Mouse (Mus musculus) hindbrain, embryonic 11.5 days (tissue): ENCODE data around the gene Dlg4. TPM values are rescaled to one million over a fixed set of nuclear protein-coding genes. Genes with fewer than 3 reads are reported as not detected.
"Not testable (repeated sequence)": the region's sequence is repeated elsewhere in the genome, so short reads cannot be mapped to it uniquely, and the experiment has no call there.

Experiments used
- ATAC-seq: fragments of 200-750 bp; cut with Nextera tagmentation; 2 replicates; pipeline ENCODE4 v1.8.0; 2017; ENCODE audit warnings: mild to moderate bottlenecking, moderate TSS enrichment, moderate library complexity; ENCODE audit not compliant: low FRiP score
- DNase-seq: peaks from one replicate; pipeline ENCODE4 v3.0.0-alpha.2; 2015; ENCODE audit warnings: low spot score
- H3K27ac ChIP-seq: fragments of 300-500 bp; sonication (generic); 2 replicates; pipeline ENCODE4 v1.5.1; 2014; ENCODE audit warnings: mild to moderate bottlenecking, low read depth, low read length
- H3K27me3 ChIP-seq: fragments of 300-500 bp; sonication (generic); 2 replicates; pipeline ENCODE4 v1.6.1; 2014; ENCODE audit warnings: mild to moderate bottlenecking, low read length, moderate library complexity, mixed read lengths; ENCODE audit not compliant: control insufficient read depth, insufficient read depth
- H3K36me3 ChIP-seq: fragments of 300-500 bp; sonication (generic); 2 replicates; pipeline ENCODE4 v1.6.1; 2014; ENCODE audit warnings: mild to moderate bottlenecking, low read length, moderate library complexity, mixed read lengths; ENCODE audit not compliant: control insufficient read depth, insufficient read depth
- H3K4me1 ChIP-seq: fragments of 300-500 bp; sonication (generic); replicated peaks from 2 replicates; pipeline ENCODE4 v1.6.1; 2014; ENCODE audit warnings: low read length, mixed read lengths; ENCODE audit not compliant: control insufficient read depth, insufficient read depth
- H3K4me2 ChIP-seq: fragments of 300-500 bp; sonication (generic); replicated peaks from 2 replicates; pipeline ENCODE4 v1.6.1; 2014; ENCODE audit warnings: mild to moderate bottlenecking, low read depth, low read length
- H3K4me3 ChIP-seq: fragments of 300-500 bp; sonication (generic); 2 replicates; pipeline ENCODE4 v1.5.1; 2014; ENCODE audit warnings: low read depth, low read length
- H3K9ac ChIP-seq: fragments of 300-500 bp; sonication (generic); 2 replicates; pipeline ENCODE4 v1.6.1; 2014; ENCODE audit warnings: low read depth, low read length
- H3K9me3 ChIP-seq: fragments of 300-500 bp; sonication (generic); 2 replicates; pipeline ENCODE4 v1.6.1; 2016; ENCODE audit warnings: low read length; ENCODE audit not compliant: control insufficient read depth
- WGBS: fragments of 180-500 bp; shearing (Covaris S2); extraction: QIAGEN DNeasy Blood & Tissue Kit; methylation state at CpG from one replicate; pipeline ENCODE4 v1.1.7; 2014; 5-methylcytosine and 5-hydroxymethylcytosine counted together
- polyA plus RNA-seq: library from polyadenylated mRNA; unstranded; fragments of >200 nt; fragmentation: Nextera tagmentation; extraction: Ambion mirVana; gene quantifications from 2 replicates; pipeline ENCODE4 v1.2.1, GENCODE M21; 2014

Dlg4 gene
- polyA plus RNA-seq, 1 experiment from 2014 or later: 18.7 TPM

GRCm38 (mm10) chr11:70012931-70013330 is 3.8 kb upstream of the Dlg4 start:
- WGBS: 94% methylated on average over 9 of the region's 9 CpGs
- Histone ChIP-seq H3K27me3 (no peaks in the 10 kb centered on the region), H3K36me3 (peaks cover 18% of the 10 kb centered on the region), H3K27ac (no peak overlapping the region), H3K4me2 (no peak overlapping the region), H3K9ac (no peak overlapping the region), H3K4me3 (no peak overlapping the region), H3K9me3 (no peaks in the 10 kb centered on the region), H3K4me1 (peaks cover 11% of the 10 kb centered on the region)
- DNase-seq (no peak), ATAC-seq (no peak)

DNA sequence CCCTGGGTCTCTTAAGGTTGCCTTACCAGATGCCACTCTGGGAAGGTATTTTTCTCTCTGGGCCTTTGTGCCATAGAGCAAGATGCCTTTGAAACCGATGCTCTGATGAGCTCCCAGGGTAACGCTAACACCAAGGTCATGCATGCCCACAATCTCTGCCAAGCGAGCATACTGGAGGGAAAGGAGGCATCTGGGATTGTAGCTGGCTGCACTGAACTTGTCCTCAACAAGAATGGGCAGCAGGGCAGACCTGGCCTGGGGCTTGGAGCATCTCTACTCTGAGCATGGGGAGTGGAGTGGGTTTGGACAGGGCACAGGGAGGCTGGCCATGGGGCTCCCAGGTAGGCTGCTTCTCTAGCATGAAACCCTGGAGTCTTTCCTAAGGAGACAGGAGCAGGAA is 3.3 kb upstream of the Dlg4 start:
- no peaks in the 10 kb centered on the region for H3K9me3 ChIP-seq
- H3K9ac ChIP-seq: no peak overlapping the region
- peaks cover 18% of the 10 kb centered on the region for H3K36me3 ChIP-seq
- H3K4me3 ChIP-seq: no peak overlapping the region
- ATAC-seq (no peak), DNase-seq (no peak)
- H3K4me1 ChIP-seq: peaks cover 11% of the 10 kb centered on the region
- no peak overlapping the region for H3K4me2 ChIP-seq
- no peak overlapping the region for H3K27ac ChIP-seq
- WGBS: 86% methylated on average over 3 of the region's 3 CpGs
- no peaks in the 10 kb centered on the region for H3K27me3 ChIP-seq

- no peaks in the 10 kb centered on the region for H3K27me3 ChIP-seq
- peaks cover 11% of the 10 kb centered on the region for H3K4me1 ChIP-seq
- H3K4me3 ChIP-seq: no peak overlapping the region
- DNase-seq (no peak), ATAC-seq (no peak)
- 59% methylated on average over 5 of the region's 5 CpGs for WGBS
- no peaks in the 10 kb centered on the region for H3K9me3 ChIP-seq
- no peak overlapping the region for H3K27ac ChIP-seq
- H3K36me3 ChIP-seq: peaks cover 12% of the 10 kb centered on the region
- H3K4me2 ChIP-seq: no peak overlapping the region
- no peak overlapping the region for H3K9ac ChIP-seq
These were observed 2.7 kb upstream of the Dlg4 start for GRCm38 (mm10) chr11:70014051-70014450.

GRCm38 (mm10) chr11:70014880-70015558 is 1.7 kb upstream of the Dlg4 start, which contains the start of gene Acadvl:
TSS of gene Acadvl (minus strand) at chr11:70015411.
- ATAC-seq (peak; percentile 77), DNase-seq (peak; percentile 90)
- Histone ChIP-seq H3K4me2 (peak within 1 kb of the TSS; percentile 51), H3K9ac (peak within 1 kb of the TSS; percentile 45), H3K27me3 (no peaks in the 10 kb centered on the region), H3K36me3 (peaks cover 10% of the 10 kb centered on the region), H3K27ac (peak within 1 kb of the TSS; percentile 31; the same call in 1 of the 2 replicates), H3K4me3 (peak within 1 kb of the TSS; percentile 41), H3K4me1 (peaks cover 11% of the 10 kb centered on the region), H3K9me3 (no peaks in the 10 kb centered on the region)
- WGBS: 1% methylated on average over 35 of the region's 35 CpGs

- Histone ChIP-seq H3K27ac (no peak overlapping the region), H3K4me2 (no peak overlapping the region), H3K9me3 (no peaks in the 10 kb centered on the region), H3K4me3 (no peak overlapping the region), H3K27me3 (no peaks in the 10 kb centered on the region), H3K4me1 (peaks cover 15% of the 10 kb centered on the region), H3K9ac (no peak overlapping the region), H3K36me3 (peaks cover 10% of the 10 kb centered on the region)
- ATAC-seq (no peak), DNase-seq (no peak)
- WGBS: 68% methylated on average over 6 of the region's 6 CpGs
These were observed 1.1 kb upstream of the Dlg4 start for GRCm38 (mm10) chr11:70015677-70016076.

- not testable (repeated sequence) for H3K4me3 ChIP-seq, H3K27ac ChIP-seq, H3K9ac ChIP-seq, H3K9me3 ChIP-seq, ATAC-seq, H3K36me3 ChIP-seq, DNase-seq, H3K4me2 ChIP-seq, H3K27me3 ChIP-seq
- WGBS: 83% methylated on average over 2 of the region's 2 CpGs
- peaks cover 15% of the 10 kb centered on the region for H3K4me1 ChIP-seq
These were observed 565 bp upstream of the Dlg4 start for GRCm38 (mm10) chr11:70016177-70016576.

- peak overlapping the region; percentile 81; the same call in 1 of the 2 replicates for H3K9ac ChIP-seq
- peak overlapping the region; percentile 82 for H3K4me2 ChIP-seq
- 0 out of 2 replicates have a peak, but pooled peaks cover 3% of the 10 kb centered on the region for H3K36me3 ChIP-seq
- ATAC-seq: no peak
- DNase-seq: no peak
- H3K4me1 ChIP-seq: peaks cover 15% of the 10 kb centered on the region
- H3K4me3 ChIP-seq: no peak overlapping the region; the same call in 1 of the 2 replicates
- WGBS: 49% methylated on average over 7 of the region's 7 CpGs
- H3K27ac ChIP-seq: 0 out of 2 replicates have a peak overlapping the region, but pooled peaks have one; percentile 24
- no peaks in the 10 kb centered on the region for H3K27me3 ChIP-seq
- no peaks in the 10 kb centered on the region for H3K9me3 ChIP-seq
These were observed 541 bp downstream of the Dlg4 start for GRCm38 (mm10) chr11:70017199-70017767.

- peak overlapping the region; percentile 51 for H3K4me3 ChIP-seq
These were observed 1.6 kb downstream of the Dlg4 start for GRCm38 (mm10) chr11:70018131-70018990.

More at GRCm38 (mm10) chr11:70018131-70018990, 1.6 kb downstream of the Dlg4 start:
- Histone ChIP-seq H3K9ac (peak overlapping the region; percentile 81), H3K9me3 (no peaks in the 10 kb centered on the region), H3K4me1 (peaks cover 17% of the 10 kb centered on the region), H3K27ac (peak overlapping the region; percentile 80), H3K4me2 (peak overlapping the region; percentile 82), H3K36me3 (no peaks in the 10 kb centered on the region), H3K27me3 (no peaks in the 10 kb centered on the region)
- ATAC-seq (no peak), DNase-seq (peak; percentile 86)
- WGBS: 1% methylated on average over 22 of the region's 25 CpGs
